Mouse (Mus musculus): ENCODE results near the gene Micu1. TPM values are rescaled to one million over a fixed set of nuclear protein-coding genes. Genes with fewer than 3 reads are reported as not detected.

Micu1 gene
- polyA plus RNA-seq, 1 experiment from 2014 or later: 56.2 TPM

DNA sequence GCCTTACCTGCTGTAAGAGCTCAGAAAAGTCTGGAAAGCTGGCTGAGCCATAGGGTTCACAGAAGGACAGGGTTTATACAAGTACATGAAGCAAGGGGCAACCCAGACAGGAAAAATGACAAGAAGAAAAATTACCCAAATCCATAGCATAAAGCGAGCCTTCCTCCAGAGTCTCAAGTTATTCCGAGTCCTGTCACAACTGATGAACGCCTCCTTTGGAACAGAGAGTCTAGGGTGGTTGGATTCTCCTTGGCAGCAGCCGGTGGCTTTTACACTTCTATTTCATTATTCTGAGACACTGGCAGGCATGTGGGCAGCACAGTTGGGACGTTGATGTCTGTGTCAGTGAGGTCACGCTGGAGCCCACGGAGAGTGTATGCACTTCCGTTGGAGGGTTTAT is 115.7 kb downstream of the Micu1 start:
- ATAC-seq (ENCODE audit: low FRiP score, low TSS enrichment) (no peak), DNase-seq (ENCODE audit: low spot score) (no peak)
- Histone ChIP-seq H3K4me3 (ENCODE audit: low read depth, low read length) (no peak overlapping the region), H3K9ac (ENCODE audit: low read length) (no peak overlapping the region), H3K4me2 (replicated peaks; ENCODE audit: low read depth) (no peak overlapping the region), H3K27ac (replicated peaks) (no peak overlapping the region), H3K27me3 (ENCODE audit: control insufficient read depth, insufficient read depth, low read length) (no peaks in the 10 kb centered on the region), H3K36me3 (ENCODE audit: control insufficient read depth, insufficient read depth, low read length) (no peaks in the 10 kb centered on the region), H3K9me3 (ENCODE audit: control insufficient read depth, low read length) (no peaks in the 10 kb centered on the region), H3K4me1 (replicated peaks; ENCODE audit: control insufficient read depth, insufficient read depth) (no peaks in the 10 kb centered on the region)
- TF ChIP-seq CTCF (IDR thresholded peaks at IDR 0.05; ENCODE audit: low read depth): no peak
- no peak for TF ChIP-seq EP300 (optimal IDR thresholded peaks at IDR 0.05)
- 82% methylated on average over 8 of the region's 8 CpGs for WGBS

DNA sequence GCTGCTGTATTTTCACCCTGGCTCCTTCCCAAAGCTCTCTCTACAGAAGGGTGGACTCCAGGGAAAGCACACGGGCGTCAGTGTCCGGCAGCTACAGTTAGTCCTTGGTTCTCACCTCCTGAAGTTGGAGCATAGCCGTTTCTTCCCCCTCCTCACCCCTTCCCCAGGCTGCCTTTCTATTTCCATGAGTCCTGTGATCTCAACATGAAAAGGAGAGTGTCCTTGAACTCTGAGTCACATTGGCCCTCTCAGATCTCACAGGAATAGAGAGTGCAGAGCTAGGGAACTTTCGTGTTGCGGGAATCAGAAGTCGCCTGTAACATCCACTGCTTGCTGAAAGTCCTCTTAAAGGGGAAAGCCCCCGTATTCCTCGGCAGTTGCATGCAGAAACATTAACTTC is 116.9 kb downstream of the Micu1 start:
- TF ChIP-seq CTCF (IDR thresholded peaks at IDR 0.05; ENCODE audit: low read depth): no peak
- TF ChIP-seq EP300 (optimal IDR thresholded peaks at IDR 0.05): no peak
- Histone ChIP-seq H3K27me3 (ENCODE audit: control insufficient read depth, insufficient read depth, low read length) (no peaks in the 10 kb centered on the region), H3K4me3 (ENCODE audit: low read depth, low read length) (no peak overlapping the region), H3K36me3 (ENCODE audit: control insufficient read depth, insufficient read depth, low read length) (no peaks in the 10 kb centered on the region), H3K4me2 (replicated peaks; ENCODE audit: low read depth) (no peak overlapping the region), H3K4me1 (replicated peaks; ENCODE audit: control insufficient read depth, insufficient read depth) (no peaks in the 10 kb centered on the region), H3K9ac (ENCODE audit: low read length) (no peak overlapping the region), H3K27ac (replicated peaks) (no peak overlapping the region), H3K9me3 (ENCODE audit: control insufficient read depth, low read length) (no peaks in the 10 kb centered on the region)
- DNase-seq (ENCODE audit: low spot score) (no peak), ATAC-seq (ENCODE audit: low FRiP score, low TSS enrichment) (no peak)
- 86% methylated on average over 9 of the region's 9 CpGs for WGBS

- no peaks in the 10 kb centered on the region for H3K4me1 ChIP-seq (replicated peaks; ENCODE audit: control insufficient read depth, insufficient read depth)
- H3K9ac ChIP-seq (ENCODE audit: low read length): no peak overlapping the region
- H3K4me2 ChIP-seq (replicated peaks; ENCODE audit: low read depth): no peak overlapping the region
- DNase-seq (ENCODE audit: low spot score) (no peak), ATAC-seq (ENCODE audit: low FRiP score, low TSS enrichment) (no peak)
- TF ChIP-seq CTCF (IDR thresholded peaks at IDR 0.05; ENCODE audit: low read depth) (no peak), EP300 (optimal IDR thresholded peaks at IDR 0.05) (no peak)
- no peaks in the 10 kb centered on the region for H3K36me3 ChIP-seq (ENCODE audit: control insufficient read depth, insufficient read depth, low read length)
- no peak overlapping the region for H3K27ac ChIP-seq (replicated peaks)
- H3K4me3 ChIP-seq (ENCODE audit: low read depth, low read length): no peak overlapping the region
- H3K9me3 ChIP-seq (ENCODE audit: control insufficient read depth, low read length): no peaks in the 10 kb centered on the region
- H3K27me3 ChIP-seq (ENCODE audit: control insufficient read depth, insufficient read depth, low read length): no peaks in the 10 kb centered on the region
- WGBS: 85% methylated on average over 5 of the region's 5 CpGs
Observed at GRCm38 (mm10) chr10:59820886-59821285, 118.6 kb downstream of the Micu1 start.

GRCm38 (mm10) chr10:59821334-59822066 is 119.2 kb downstream of the Micu1 start:
- peak; percentile 27 for DNase-seq (ENCODE audit: low spot score)
- 88% methylated on average over 7 of the region's 7 CpGs for WGBS

GRCm38 (mm10) chr10:59822857-59823256 is 120.6 kb downstream of the Micu1 start:
- Histone ChIP-seq H3K4me2 (replicated peaks; ENCODE audit: low read depth) (no peak overlapping the region), H3K9me3 (ENCODE audit: control insufficient read depth, low read length) (no peaks in the 10 kb centered on the region), H3K4me3 (ENCODE audit: low read depth, low read length) (no peak overlapping the region), H3K27ac (replicated peaks) (no peak overlapping the region), H3K27me3 (ENCODE audit: control insufficient read depth, insufficient read depth, low read length) (no peaks in the 10 kb centered on the region), H3K4me1 (replicated peaks; ENCODE audit: control insufficient read depth, insufficient read depth) (no peaks in the 10 kb centered on the region), H3K9ac (ENCODE audit: low read length) (no peak overlapping the region), H3K36me3 (ENCODE audit: control insufficient read depth, insufficient read depth, low read length) (no peaks in the 10 kb centered on the region; the same call in 1 of the 2 replicates)
- ATAC-seq (ENCODE audit: low FRiP score, low TSS enrichment) (no peak), DNase-seq (ENCODE audit: low spot score) (no peak)
- no peak for TF ChIP-seq EP300 (optimal IDR thresholded peaks at IDR 0.05)
- TF ChIP-seq CTCF (IDR thresholded peaks at IDR 0.05; ENCODE audit: low read depth): no peak
- WGBS: 82% methylated on average over 10 of the region's 10 CpGs

More at GRCm38 (mm10) chr10:59821334-59822066, 119.2 kb downstream of the Micu1 start:
- H3K27ac ChIP-seq (replicated peaks): no peak overlapping the region
- no peaks in the 10 kb centered on the region for H3K36me3 ChIP-seq (ENCODE audit: control insufficient read depth, insufficient read depth, low read length)
- no peaks in the 10 kb centered on the region for H3K9me3 ChIP-seq (ENCODE audit: control insufficient read depth, low read length)
- no peaks in the 10 kb centered on the region for H3K27me3 ChIP-seq (ENCODE audit: control insufficient read depth, insufficient read depth, low read length)
- no peak overlapping the region for H3K9ac ChIP-seq (ENCODE audit: low read length)
- TF ChIP-seq CTCF (IDR thresholded peaks at IDR 0.05; ENCODE audit: low read depth) (no peak), EP300 (optimal IDR thresholded peaks at IDR 0.05) (no peak)
- 0 out of 2 replicates have a peak, but pooled peaks have one; percentile 39 for ATAC-seq (ENCODE audit: low FRiP score, low TSS enrichment)
- no peak overlapping the region for H3K4me2 ChIP-seq (replicated peaks; ENCODE audit: low read depth)
- no peaks in the 10 kb centered on the region for H3K4me1 ChIP-seq (replicated peaks; ENCODE audit: control insufficient read depth, insufficient read depth)
- no peak overlapping the region for H3K4me3 ChIP-seq (ENCODE audit: low read depth, low read length)

DNA sequence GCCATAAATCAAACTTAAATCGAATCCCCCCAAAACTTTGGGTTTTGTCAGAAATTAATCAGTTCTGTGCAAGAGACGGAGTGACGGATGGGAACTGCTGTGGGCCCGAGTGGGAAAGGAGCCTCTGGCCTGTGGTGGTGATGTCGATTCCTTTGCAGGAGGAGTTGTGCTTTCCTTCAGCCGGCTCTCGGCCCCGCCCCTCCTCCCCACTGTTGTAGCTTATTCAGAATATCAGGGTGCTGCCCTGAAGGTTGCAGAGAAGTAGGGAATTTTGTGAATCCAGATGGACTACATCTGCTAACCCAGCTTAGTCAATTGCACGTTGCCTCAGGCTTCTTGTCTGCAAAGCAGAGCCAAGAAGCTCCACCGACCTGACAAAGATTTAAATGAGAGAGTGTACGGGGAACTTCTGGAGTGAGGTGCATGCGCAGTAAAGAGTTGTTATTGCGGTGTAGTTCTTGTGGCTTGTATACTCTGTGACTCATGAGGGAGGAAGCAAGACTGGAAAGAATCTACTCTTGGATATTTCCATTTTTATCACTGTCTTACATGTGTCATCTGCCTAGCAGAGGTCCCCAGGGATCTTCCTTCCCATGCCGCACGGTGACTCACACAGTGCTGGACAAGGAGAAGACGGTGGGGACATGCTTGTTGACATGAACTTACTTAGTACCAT is 123.0 kb downstream of the Micu1 start:
- Histone ChIP-seq H3K4me3 (ENCODE audit: low read depth, low read length) (no peak overlapping the region), H3K27me3 (ENCODE audit: control insufficient read depth, insufficient read depth, low read length) (no peaks in the 10 kb centered on the region), H3K4me2 (replicated peaks; ENCODE audit: low read depth) (no peak overlapping the region), H3K4me1 (replicated peaks; ENCODE audit: control insufficient read depth, insufficient read depth) (no peaks in the 10 kb centered on the region), H3K9ac (ENCODE audit: low read length) (no peak overlapping the region), H3K27ac (replicated peaks) (no peak overlapping the region), H3K9me3 (ENCODE audit: control insufficient read depth, low read length) (no peaks in the 10 kb centered on the region), H3K36me3 (ENCODE audit: control insufficient read depth, insufficient read depth, low read length) (no peaks in the 10 kb centered on the region; the same call in 1 of the 2 replicates)
- 49% methylated on average over 16 of the region's 16 CpGs for whole genome bisulfite sequencing
- no peak for DNase-seq (ENCODE audit: low spot score)
- TF ChIP-seq CTCF (IDR thresholded peaks at IDR 0.05; ENCODE audit: low read depth): no peak
- TF ChIP-seq EP300 (optimal IDR thresholded peaks at IDR 0.05): no peak
- peak; percentile 38; the same call in 1 of the 2 replicates for ATAC-seq (ENCODE audit: low FRiP score, low TSS enrichment)

Data from stomach, postnatal 0 days (tissue).